Mouse (Mus musculus) forebrain, embryonic 15.5 days (tissue): ENCODE results near the gene Ssmem1. TPM values are rescaled to one million over a fixed set of nuclear protein-coding genes. Genes with fewer than 3 reads are reported as not detected.
A peak's percentile ranks its signal among the peaks of the same experiment; 100 is the strongest.

ENCODE experiments used
- ATAC-seq: fragments of 200-750 bp; cut with Nextera tagmentation; replicated peaks from 2 replicates; pipeline ENCODE4 v1.8.0; 2017; ENCODE audit warnings: mild to moderate bottlenecking, moderate TSS enrichment, moderate library complexity
- H3K27ac ChIP-seq: fragments of 300-500 bp; sonication (generic); replicated peaks from 2 replicates; pipeline ENCODE4 v1.5.1; 2015; ENCODE audit warnings: mild to moderate bottlenecking, inconsistent platforms
- H3K27me3 ChIP-seq: fragments of 300-500 bp; sonication (generic); 2 replicates; pipeline ENCODE4 v1.6.1; 2015; ENCODE audit warnings: inconsistent platforms
- H3K36me3 ChIP-seq: fragments of 300-500 bp; sonication (generic); 2 replicates; pipeline ENCODE4 v1.6.1; 2015; ENCODE audit warnings: mild to moderate bottlenecking, inconsistent platforms
- H3K4me1 ChIP-seq: fragments of 300-500 bp; sonication (generic); 2 replicates; pipeline ENCODE4 v1.6.1; 2015; ENCODE audit warnings: inconsistent platforms
- H3K4me2 ChIP-seq: fragments of 300-500 bp; sonication (generic); replicated peaks from 2 replicates; pipeline ENCODE4 v1.6.1; 2015; ENCODE audit warnings: mild to moderate bottlenecking, inconsistent platforms
- H3K4me3 ChIP-seq: fragments of 300-500 bp; sonication (generic); 2 replicates; pipeline ENCODE4 v1.5.1; 2015; ENCODE audit warnings: mild to moderate bottlenecking, inconsistent platforms
- H3K9ac ChIP-seq: fragments of 300-500 bp; sonication (generic); replicated peaks from 2 replicates; pipeline ENCODE4 v1.6.1; 2015; ENCODE audit warnings: mild to moderate bottlenecking, inconsistent platforms
- H3K9me3 ChIP-seq: fragments of 300-500 bp; sonication (generic); 2 replicates; pipeline ENCODE4 v1.6.1; 2016; ENCODE audit warnings: inconsistent platforms
- WGBS: fragments of 180-500 bp; shearing (Covaris S2); methylation state at CpG from one replicate; pipeline ENCODE4 v1.1.7; 2015; ENCODE audit warnings: mixed read lengths; 5-methylcytosine and 5-hydroxymethylcytosine counted together
- polyA plus RNA-seq: library from polyadenylated mRNA; unstranded; fragments of >200 nt; fragmentation: Nextera tagmentation; extraction: Ambion mirVana; gene quantifications from 2 replicates; pipeline ENCODE4 v1.2.1, GENCODE M21; 2015

The Ssmem1 gene
- polyA plus RNA-seq, 1 experiment from 2014 or later, result not detected

DNA sequence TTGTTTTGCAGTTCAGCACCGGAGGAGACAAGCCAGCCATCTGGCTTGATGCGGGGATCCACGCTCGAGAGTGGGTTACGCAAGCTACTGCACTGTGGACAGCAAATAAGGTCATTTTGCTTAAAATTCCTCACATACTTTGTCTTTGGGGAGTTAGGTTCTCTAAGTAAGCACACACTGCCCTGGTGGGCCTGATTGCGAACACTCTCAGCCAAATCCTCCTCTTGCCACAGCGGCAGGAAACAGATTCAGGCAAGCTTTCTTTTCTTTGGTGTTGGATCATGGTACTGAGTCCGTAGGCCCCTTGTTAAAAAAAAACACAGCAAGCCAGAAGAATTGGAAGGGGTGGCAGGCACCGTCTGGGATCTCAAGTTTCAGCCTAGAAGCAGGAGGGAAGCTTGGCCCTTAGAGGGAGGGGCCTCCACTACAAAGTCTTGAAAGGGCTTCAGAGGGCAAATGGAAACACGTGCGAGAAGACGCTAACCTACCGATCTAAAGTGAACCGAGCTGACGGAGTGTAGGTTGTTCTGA is 39.6 kb downstream of the Ssmem1 start:
- peaks cover 60% of the 10 kb centered on the region for H3K4me1 ChIP-seq
- H3K4me2 ChIP-seq, result peak overlapping the region; percentile 22; the same call in 1 of the 2 replicates
- 13% methylated on average over 15 of the region's 15 CpGs for WGBS
- H3K9ac ChIP-seq, result peak overlapping the region; percentile 31
- H3K9me3 ChIP-seq, result no peaks in the 10 kb centered on the region
- H3K4me3 ChIP-seq, result no peak overlapping the region
- H3K36me3 ChIP-seq, result no peaks in the 10 kb centered on the region
- H3K27me3 ChIP-seq, result no peaks in the 10 kb centered on the region
- peak overlapping the region; percentile 75 for H3K27ac ChIP-seq
- no peak for ATAC-seq

DNA sequence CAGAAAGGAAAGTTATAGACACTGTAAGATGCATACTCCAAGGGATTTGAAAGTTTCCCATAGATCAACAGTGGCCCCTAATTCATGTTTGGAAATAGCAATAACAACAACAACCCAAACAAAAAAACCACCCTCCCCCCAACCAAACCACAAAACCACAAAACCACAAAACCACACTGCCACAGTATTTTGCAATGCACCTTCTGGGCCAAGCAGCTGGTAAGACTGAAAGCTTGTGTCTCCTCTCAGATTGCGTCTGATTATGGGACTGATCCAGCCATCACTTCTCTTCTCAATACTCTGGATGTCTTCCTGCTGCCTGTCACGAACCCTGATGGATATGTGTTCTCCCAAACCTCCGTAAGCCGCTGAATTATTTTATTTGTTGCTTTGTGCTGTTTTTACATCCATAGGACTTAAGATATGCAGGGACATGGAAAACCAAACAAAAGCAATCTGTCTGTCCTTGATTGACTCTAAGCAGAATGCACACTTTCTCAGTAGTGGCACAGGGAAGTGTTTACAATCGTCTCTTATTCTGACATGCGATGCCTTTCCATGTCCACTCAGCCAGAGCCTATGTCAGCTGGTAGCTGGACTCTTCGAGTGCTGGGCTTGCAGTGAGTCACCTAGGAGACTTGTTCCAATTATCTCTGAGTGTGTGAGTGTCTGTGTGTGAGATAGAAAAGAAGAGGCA is 41.0 kb downstream of the Ssmem1 start:
- Histone ChIP-seq H3K9ac (no peak overlapping the region), H3K4me1 (peaks cover 60% of the 10 kb centered on the region), H3K4me3 (no peak overlapping the region), H3K36me3 (no peaks in the 10 kb centered on the region), H3K27ac (peak overlapping the region; percentile 91), H3K9me3 (no peaks in the 10 kb centered on the region), H3K4me2 (no peak overlapping the region), H3K27me3 (no peaks in the 10 kb centered on the region)
- no peak for ATAC-seq
- WGBS, result 58% methylated on average over 7 of the region's 7 CpGs

DNA sequence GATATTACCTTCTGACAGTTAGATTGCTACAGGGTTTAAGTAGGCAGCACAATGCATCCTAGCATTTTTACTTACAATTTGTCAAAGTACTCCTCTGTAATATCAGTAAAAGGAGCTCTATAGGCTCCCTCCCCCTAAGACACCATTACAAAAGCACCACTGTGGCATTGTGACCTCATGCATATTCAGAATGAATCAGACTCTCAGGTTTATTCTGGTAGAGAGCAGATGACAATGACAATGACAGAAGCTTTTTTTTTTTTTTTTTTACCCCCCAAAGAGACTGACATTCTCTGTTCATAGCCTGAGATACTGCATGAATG is 41.5 kb downstream of the Ssmem1 start:
- H3K4me2 ChIP-seq, result no peak overlapping the region
- H3K9me3 ChIP-seq, result no peaks in the 10 kb centered on the region
- ATAC-seq, result peak; percentile 17; the same call in 1 of the 2 replicates
- peaks cover 57% of the 10 kb centered on the region for H3K4me1 ChIP-seq
- peak overlapping the region; percentile 91 for H3K27ac ChIP-seq
- H3K4me3 ChIP-seq, result no peak overlapping the region
- no peaks in the 10 kb centered on the region for H3K36me3 ChIP-seq
- no peaks in the 10 kb centered on the region for H3K27me3 ChIP-seq
- 0 out of 2 replicates have a peak overlapping the region, but pooled peaks have one; percentile 45 for H3K9ac ChIP-seq

DNA sequence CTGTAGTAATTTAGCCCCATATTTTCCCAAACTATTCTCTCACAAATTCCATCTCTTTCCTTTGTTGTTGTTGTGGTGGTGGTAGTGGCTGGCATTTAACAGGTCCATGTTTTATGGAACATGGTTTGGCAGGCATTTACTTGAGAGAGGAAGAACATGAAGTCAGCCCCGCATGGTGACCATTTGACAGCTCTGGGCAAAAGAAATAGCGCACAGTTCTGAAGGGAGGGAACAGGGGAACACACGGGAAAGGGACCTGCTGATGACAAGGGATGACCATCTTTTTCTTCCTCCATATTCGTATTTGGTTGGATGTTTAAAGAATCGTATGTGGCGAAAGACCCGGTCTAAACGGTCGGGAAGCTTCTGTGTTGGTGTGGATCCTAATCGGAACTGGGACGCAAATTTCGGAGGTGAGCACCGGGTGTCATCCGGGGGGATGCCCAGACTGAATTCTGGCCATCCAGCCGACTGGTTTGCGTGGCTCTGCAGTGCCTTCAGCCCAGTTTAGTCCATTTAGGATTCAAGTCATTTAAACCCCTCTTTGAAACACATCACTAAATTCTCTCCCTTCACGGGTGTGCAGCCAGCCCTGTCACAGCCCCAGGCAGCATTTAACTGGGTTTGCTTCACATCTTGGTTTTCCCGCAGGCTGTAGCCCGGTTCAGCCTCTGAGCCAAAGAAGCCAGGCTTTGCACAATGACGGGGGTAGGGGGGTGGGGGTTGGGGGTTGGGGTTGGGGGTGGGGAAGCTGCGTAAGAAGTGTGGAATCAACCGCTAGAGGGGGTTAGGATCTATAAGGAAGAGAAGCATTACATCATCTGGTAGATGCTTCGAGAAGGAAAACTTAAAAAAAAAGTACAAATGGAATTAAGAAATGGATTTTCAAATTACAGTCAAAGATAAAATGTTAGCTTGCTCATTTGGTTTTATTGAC is 42.3 kb downstream of the Ssmem1 start:
- peak; percentile 76 for ATAC-seq
- peak overlapping the region; percentile 31 for H3K4me3 ChIP-seq
- peak overlapping the region; percentile 45 for H3K9ac ChIP-seq
- no peaks in the 10 kb centered on the region for H3K27me3 ChIP-seq
- 11% methylated on average over 23 of the region's 23 CpGs for WGBS
- H3K4me1 ChIP-seq, result peaks cover 50% of the 10 kb centered on the region
- peak overlapping the region; percentile 91 for H3K27ac ChIP-seq
- H3K9me3 ChIP-seq, result no peaks in the 10 kb centered on the region
- no peaks in the 10 kb centered on the region for H3K36me3 ChIP-seq
- peak overlapping the region; percentile 53 for H3K4me2 ChIP-seq

DNA sequence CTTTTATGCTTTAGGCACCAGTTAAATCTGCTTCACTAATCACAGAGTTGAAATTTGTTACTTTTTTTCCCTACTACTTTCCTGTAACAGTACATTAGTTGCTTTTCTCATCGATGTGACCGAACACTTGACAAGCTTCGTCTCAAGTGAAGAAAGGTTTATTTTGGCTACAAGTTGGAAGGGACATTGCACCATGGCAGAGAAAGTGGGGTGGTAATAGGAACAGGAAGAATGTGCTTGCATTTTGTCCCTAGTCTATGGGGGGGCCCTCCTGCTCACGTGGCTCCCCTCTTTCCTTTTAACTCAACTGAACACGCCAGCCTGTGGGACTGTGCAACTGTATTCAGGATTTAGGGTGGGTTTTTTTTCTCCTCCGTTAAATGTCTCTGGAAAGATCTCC is 43.0 kb downstream of the Ssmem1 start:
- H3K4me1 ChIP-seq, result peaks cover 44% of the 10 kb centered on the region
- no peak overlapping the region for H3K9ac ChIP-seq
- no peaks in the 10 kb centered on the region for H3K27me3 ChIP-seq
- no peak overlapping the region for H3K4me2 ChIP-seq
- H3K27ac ChIP-seq, result peak overlapping the region; percentile 91
- no peaks in the 10 kb centered on the region for H3K36me3 ChIP-seq
- 35% methylated on average over 6 of the region's 6 CpGs for WGBS
- ATAC-seq, result no peak
- no peaks in the 10 kb centered on the region for H3K9me3 ChIP-seq
- H3K4me3 ChIP-seq, result no peak overlapping the region

DNA sequence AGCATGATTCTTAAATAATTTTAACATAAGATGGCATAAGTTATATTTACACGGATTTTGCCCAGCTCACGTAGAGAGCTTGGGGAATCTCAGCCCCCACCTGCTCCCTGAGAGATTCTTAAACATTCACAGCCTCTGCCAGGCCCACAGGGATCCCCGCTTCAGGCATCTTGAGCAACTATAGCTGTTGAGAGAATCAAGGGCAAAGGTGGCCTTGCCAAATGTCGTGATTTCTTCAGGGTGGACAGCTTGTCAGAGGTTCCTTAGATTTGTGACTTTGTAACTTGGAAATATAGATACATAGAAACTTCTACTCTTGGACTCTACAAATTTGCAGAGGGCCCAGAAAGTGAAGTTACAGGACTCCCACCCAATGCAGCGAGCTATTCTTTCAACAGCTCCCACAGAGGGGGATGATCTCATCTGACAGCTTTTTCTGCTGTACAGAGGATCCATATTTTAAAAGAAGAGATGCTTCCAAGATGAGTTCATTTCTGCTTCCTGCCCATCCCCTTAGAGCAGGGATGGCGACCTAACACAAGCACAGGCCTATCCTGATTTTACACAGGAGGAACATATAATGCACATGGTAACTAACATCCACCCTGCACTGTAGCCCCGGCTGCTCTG is 43.8 kb downstream of the Ssmem1 start:
- no peak overlapping the region for H3K27ac ChIP-seq
- no peak overlapping the region for H3K4me2 ChIP-seq
- no peak overlapping the region for H3K4me3 ChIP-seq
- ATAC-seq, result no peak
- H3K9me3 ChIP-seq, result no peaks in the 10 kb centered on the region
- peaks cover 36% of the 10 kb centered on the region for H3K4me1 ChIP-seq
- H3K9ac ChIP-seq, result 0 out of 2 replicates have a peak overlapping the region, but pooled peaks have one; percentile 21
- no peaks in the 10 kb centered on the region for H3K27me3 ChIP-seq
- WGBS, result 79% methylated on average over 7 of the region's 7 CpGs
- no peaks in the 10 kb centered on the region for H3K36me3 ChIP-seq

DNA sequence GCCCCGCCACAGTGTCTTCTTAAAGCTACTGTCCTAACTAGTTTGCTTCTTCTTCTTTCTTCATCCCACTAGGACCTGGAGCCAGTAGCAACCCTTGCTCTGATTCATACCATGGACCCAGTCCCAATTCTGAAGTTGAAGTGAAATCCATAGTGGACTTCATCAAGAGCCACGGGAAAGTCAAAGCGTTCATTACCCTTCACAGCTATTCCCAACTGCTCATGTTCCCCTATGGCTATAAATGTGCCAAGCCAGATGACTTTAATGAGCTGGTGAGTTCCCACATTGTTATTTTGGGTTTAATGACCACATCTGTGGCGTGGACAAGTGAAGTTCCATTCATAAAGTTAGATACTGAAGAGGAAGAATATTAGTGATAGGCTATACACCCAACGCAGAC is 44.4 kb downstream of the Ssmem1 start:
- H3K36me3 ChIP-seq, result no peaks in the 10 kb centered on the region
- no peak for ATAC-seq
- no peak overlapping the region for H3K27ac ChIP-seq
- H3K4me3 ChIP-seq, result no peak overlapping the region
- no peaks in the 10 kb centered on the region for H3K27me3 ChIP-seq
- no peak overlapping the region for H3K4me2 ChIP-seq
- H3K4me1 ChIP-seq, result peaks cover 31% of the 10 kb centered on the region
- 94% methylated on average over 5 of the region's 5 CpGs for WGBS
- no peaks in the 10 kb centered on the region for H3K9me3 ChIP-seq
- H3K9ac ChIP-seq, result no peak overlapping the region

DNA sequence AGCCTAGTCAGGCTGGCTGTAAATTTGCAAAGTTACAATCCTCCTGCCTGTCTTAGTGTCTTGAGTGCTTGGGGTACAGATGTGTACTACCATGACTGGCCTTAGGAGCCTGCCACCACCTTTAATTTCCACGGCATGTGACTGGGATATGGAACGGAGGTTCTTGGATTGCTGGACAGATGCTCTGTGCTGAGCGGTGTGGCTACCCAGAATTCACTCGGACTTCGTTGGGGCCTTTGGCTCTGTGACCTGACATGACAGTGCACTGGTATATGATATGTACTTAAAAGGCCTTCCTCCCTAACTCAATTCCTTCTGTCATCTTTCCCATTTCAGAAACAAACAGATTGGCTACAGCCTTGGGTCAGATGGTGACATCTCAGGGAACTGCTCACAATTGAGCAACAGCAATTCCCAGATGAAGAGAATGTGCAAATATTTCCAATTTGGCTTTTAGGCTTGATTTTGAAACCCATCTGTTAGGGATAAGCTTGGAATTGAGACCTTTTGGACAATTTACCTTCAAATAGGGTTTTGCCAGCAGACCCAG is 45.0 kb downstream of the Ssmem1 start:
- Histone ChIP-seq H3K36me3 (no peaks in the 10 kb centered on the region), H3K9ac (no peak overlapping the region), H3K4me2 (no peak overlapping the region), H3K27ac (no peak overlapping the region), H3K27me3 (no peaks in the 10 kb centered on the region), H3K9me3 (no peaks in the 10 kb centered on the region), H3K4me3 (no peak overlapping the region), H3K4me1 (peaks cover 25% of the 10 kb centered on the region)
- 92% methylated on average over 5 of the region's 5 CpGs for WGBS
- ATAC-seq, result no peak

DNA sequence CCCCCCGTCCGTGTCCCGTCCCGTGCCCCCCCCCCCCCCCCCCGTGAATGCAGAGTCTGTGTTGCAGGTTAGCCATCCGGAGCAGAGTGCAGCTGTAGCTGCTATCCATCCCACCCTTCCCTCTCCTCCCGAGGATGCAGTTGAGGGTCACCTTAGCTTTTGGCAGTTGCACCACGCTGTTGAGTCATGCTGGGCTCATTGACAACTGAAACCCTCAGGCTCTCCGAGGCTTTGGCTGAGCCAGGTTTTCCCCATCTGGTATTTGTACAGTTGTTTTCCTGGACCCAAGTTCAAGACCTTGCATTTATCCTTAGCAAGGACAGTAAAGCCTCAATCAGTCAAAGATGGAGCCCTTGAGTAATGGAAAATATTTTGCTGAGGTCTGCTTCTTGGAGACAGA is 46.4 kb downstream of the Ssmem1 start:
- no peak overlapping the region for H3K4me3 ChIP-seq
- ATAC-seq, result no peak

DNA sequence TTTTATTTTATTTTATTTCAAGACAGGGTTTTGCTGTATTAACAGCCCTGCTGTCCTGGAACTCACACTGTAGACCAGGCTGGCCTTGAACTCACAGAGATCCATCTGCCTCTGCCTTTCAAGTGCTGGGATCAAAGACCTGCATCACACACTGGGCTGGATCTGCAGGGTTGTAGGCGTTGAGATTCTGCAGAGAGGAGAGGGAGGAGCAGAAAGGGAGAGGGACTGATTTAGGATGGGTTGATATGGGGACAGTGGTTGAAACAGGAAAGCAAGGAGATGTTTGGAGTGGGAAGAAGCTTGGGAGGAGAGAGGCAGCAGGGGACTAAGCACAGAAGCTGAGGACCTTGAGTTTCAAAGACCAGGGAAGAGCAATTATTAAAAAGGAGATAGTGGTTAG is 50.1 kb downstream of the Ssmem1 start:
- Histone ChIP-seq H3K27me3 (no peaks in the 10 kb centered on the region), H3K4me2 (no peak overlapping the region), H3K4me3 (no peak overlapping the region), H3K27ac (no peak overlapping the region), H3K9me3 (no peaks in the 10 kb centered on the region), H3K4me1 (no peaks in the 10 kb centered on the region), H3K9ac (no peak overlapping the region), H3K36me3 (no peaks in the 10 kb centered on the region)
- no peak for ATAC-seq
- WGBS, result 67% methylated on average over 1 of the region's 1 CpGs

More for the DNA sequence above, 46.4 kb downstream of the Ssmem1 start:
- Histone ChIP-seq H3K9ac (no peak overlapping the region), H3K36me3 (no peaks in the 10 kb centered on the region), H3K27ac (no peak overlapping the region), H3K27me3 (no peaks in the 10 kb centered on the region), H3K4me2 (no peak overlapping the region), H3K4me1 (peaks cover 21% of the 10 kb centered on the region), H3K9me3 (no peaks in the 10 kb centered on the region)
- WGBS, result 7% methylated on average over 4 of the region's 9 CpGs

DNA sequence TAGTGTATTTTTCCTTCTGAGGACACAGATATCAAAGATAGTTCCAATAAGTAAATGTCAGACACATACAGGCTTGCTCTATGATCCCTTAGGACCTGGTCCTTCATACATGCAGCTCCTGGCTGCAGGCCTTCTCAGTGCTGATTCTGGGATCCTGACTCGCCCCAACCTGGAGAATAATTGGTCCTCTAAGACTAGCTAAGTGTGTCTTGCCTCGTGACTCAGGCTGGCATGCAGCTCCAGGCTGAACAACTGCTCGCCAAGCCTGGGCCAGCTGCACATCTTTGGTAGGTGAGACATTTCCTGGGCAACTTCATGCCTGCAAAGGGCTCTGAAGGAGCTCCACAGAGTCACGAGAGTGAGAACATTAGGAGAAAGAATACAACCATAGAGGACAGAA is 52.5 kb downstream of the Ssmem1 start:
- Histone ChIP-seq H3K27ac (no peak overlapping the region), H3K4me3 (no peak overlapping the region), H3K9me3 (no peaks in the 10 kb centered on the region), H3K36me3 (no peaks in the 10 kb centered on the region), H3K27me3 (no peaks in the 10 kb centered on the region), H3K4me1 (no peaks in the 10 kb centered on the region), H3K9ac (no peak overlapping the region), H3K4me2 (no peak overlapping the region)
- 74% methylated on average over 4 of the region's 4 CpGs for WGBS
- no peak for ATAC-seq

DNA sequence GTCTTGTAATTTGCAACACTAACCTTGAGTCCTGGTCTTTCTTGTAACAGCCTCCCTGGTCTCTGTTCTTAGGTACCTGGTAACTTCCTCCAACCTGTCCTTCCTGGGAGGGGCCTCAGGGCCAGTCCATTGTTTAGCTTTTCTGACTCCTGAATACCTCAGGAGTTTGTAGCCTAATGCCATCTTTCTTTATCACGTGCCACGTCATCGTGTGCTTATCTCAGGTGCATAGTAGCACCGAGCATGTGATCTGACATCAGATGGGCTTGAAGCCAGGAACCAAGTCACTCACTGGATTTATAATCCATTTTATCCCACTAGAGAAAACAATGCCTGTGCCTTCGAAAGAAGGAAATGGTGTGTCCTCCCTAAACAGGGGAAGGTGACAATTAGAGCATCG is 53.9 kb downstream of the Ssmem1 start:
- Histone ChIP-seq H3K4me1 (0 out of 2 replicates have a peak, but pooled peaks cover 3% of the 10 kb centered on the region), H3K4me3 (no peak overlapping the region), H3K36me3 (no peaks in the 10 kb centered on the region), H3K27ac (no peak overlapping the region), H3K9me3 (no peaks in the 10 kb centered on the region), H3K4me2 (no peak overlapping the region), H3K27me3 (no peaks in the 10 kb centered on the region), H3K9ac (no peak overlapping the region)
- ATAC-seq, result no peak
- 88% methylated on average over 6 of the region's 6 CpGs for WGBS
